9 mouse cellular contexts compared by ENCODE assay signal in the genomic region with DNA sequence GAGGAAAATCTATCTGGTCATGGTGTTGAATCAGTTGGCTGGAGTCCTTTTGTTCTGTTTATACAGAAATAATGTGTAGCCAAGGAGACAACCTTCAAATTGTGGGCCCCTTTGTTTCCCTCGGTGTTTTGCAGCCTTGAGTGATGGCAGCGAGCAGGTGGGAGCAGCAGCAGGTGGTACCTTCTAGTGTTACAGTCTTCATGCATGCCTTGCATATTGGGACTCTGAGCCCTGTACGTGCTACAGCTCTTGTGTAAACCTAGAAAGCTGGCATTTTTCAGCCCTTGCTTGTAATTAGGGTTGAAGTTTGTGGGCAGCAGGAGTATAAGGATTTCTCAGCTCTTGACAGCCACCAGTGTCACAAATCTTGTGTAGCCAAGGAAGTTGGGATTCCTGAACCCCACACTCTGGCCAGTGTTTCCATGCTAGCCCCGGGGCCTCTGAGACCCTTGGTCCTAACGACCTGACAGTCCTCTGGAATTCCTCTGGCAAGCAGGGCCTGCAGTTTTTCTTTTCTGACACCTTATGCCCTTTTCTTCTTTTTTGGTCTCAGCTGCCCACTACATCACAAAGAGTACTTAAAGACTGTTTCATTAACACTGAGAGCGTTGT. TPM values are rescaled to one million over a fixed set of nuclear protein-coding genes. Genes with fewer than 3 reads are reported as not detected.
A peak's percentile ranks its signal among the peaks of the same experiment; 100 is the strongest.
DNase-seq lines count a peak whose midpoint lies in the region; ATAC-seq and TF ChIP-seq lines count a peak whose summit lies in the region.
"Had no signal": no experiment of that assay in that cellular context is flagged by ENCODE, and none has a peak within 500 bp of the region (broad histone marks: within the 10 kb centered on the region; RNA-seq: fewer than 3 reads in every experiment).

No protein-coding gene starts in this region.

- H3K4me2 ChIP-seq in midbrain, postnatal 0 days (ENCODE audit: low read depth, low read length, poor library complexity, severe bottlenecking): no peak overlapping the region
- no peak overlapping the region for H3K4me2 ChIP-seq in intestine, embryonic 16.5 days (ENCODE audit: low read depth, low read length)
- no peak overlapping the region for H3K4me2 ChIP-seq in stomach, embryonic 15.5 days

- ATAC-seq in midbrain, postnatal 0 days (ENCODE audit: low FRiP score): no peak
- ATAC-seq in intestine, embryonic 16.5 days: peak; percentile 31; the same call in 1 of the 2 replicates
- ATAC-seq in stomach, embryonic 15.5 days (ENCODE audit: insufficient read depth, low FRiP score, low read depth): peak; percentile 45; the same call in 1 of the 2 replicates

- peak overlapping the region; percentile 80 for H3K27ac ChIP-seq in midbrain, embryonic 10.5 days (replicated peaks)
- H3K27ac ChIP-seq in midbrain, postnatal 0 days (ENCODE audit: low read depth, low read length): no peak overlapping the region
- H3K27ac ChIP-seq in intestine, embryonic 16.5 days (ENCODE audit: low read length): peak overlapping the region; percentile 71
- H3K27ac ChIP-seq in stomach, embryonic 15.5 days: peak overlapping the region; percentile 82

- peaks cover 5% of the 10 kb centered on the region; the same call in 1 of the 2 replicates for H3K9me3 ChIP-seq in midbrain, embryonic 10.5 days (replicated peaks)
- H3K9me3 ChIP-seq in midbrain, postnatal 0 days (ENCODE audit: low read length): no peaks in the 10 kb centered on the region
- no peaks in the 10 kb centered on the region for H3K9me3 ChIP-seq in intestine, embryonic 16.5 days (ENCODE audit: control insufficient read depth, low read length)
- no peaks in the 10 kb centered on the region for H3K9me3 ChIP-seq in stomach, embryonic 15.5 days

- no peak overlapping the region for H3K9ac ChIP-seq in midbrain, postnatal 0 days (replicated peaks; ENCODE audit: low read length, poor library complexity, severe bottlenecking)
- H3K9ac ChIP-seq in intestine, embryonic 16.5 days (ENCODE audit: low read depth, low read length): no peak overlapping the region
- no peak overlapping the region for H3K9ac ChIP-seq in stomach, embryonic 15.5 days

- 52% methylated on average over 6 of the region's 6 CpGs for WGBS in midbrain, embryonic 10.5 days
- WGBS in midbrain, postnatal 0 days: 28% methylated on average over 6 of the region's 6 CpGs
- WGBS in intestine, embryonic 16.5 days: 34% methylated on average over 6 of the region's 6 CpGs
- WGBS in stomach, embryonic 15.5 days: 33% methylated on average over 6 of the region's 6 CpGs

- H3K36me3 ChIP-seq in midbrain, embryonic 10.5 days: peaks cover 4% of the 10 kb centered on the region; the same call in 1 of the 2 replicates
- no peaks in the 10 kb centered on the region for H3K36me3 ChIP-seq in midbrain, postnatal 0 days (ENCODE audit: insufficient read depth, low read length)
- H3K36me3 ChIP-seq in intestine, embryonic 16.5 days (ENCODE audit: control insufficient read depth, insufficient read depth, low read length): 0 out of 2 replicates have a peak, but pooled peaks cover 4% of the 10 kb centered on the region
- no peaks in the 10 kb centered on the region for H3K36me3 ChIP-seq in stomach, embryonic 15.5 days

- peak; percentile 43 for DNase-seq in gastrocnemius, postnatal 14 days
- no peak for DNase-seq in gastrocnemius, postnatal 25 days
- DNase-seq in midbrain, embryonic 10.5 days (ENCODE audit: low spot score): no peak
- DNase-seq in midbrain, postnatal 0 days (ENCODE audit: low spot score): no peak
- DNase-seq in thymus, postnatal 14 days: no peak
- DNase-seq in thymus, postnatal 10 days (ENCODE audit: low spot score in 2 of 2): no peak
- DNase-seq: kidney, adult 2 months had no signal

- peaks cover 34% of the 10 kb centered on the region for H3K4me1 ChIP-seq in midbrain, embryonic 10.5 days
- 0 out of 2 replicates have a peak, but pooled peaks cover 4% of the 10 kb centered on the region for H3K4me1 ChIP-seq in midbrain, postnatal 0 days (ENCODE audit: insufficient read depth, low read length)
- peaks cover 27% of the 10 kb centered on the region for H3K4me1 ChIP-seq in intestine, embryonic 16.5 days (ENCODE audit: control insufficient read depth, insufficient read depth, low read length)
- H3K4me1 ChIP-seq in stomach, embryonic 15.5 days: peaks cover 12% of the 10 kb centered on the region

- no peak overlapping the region for H3K4me3 ChIP-seq in midbrain, embryonic 10.5 days
- no peak overlapping the region for H3K4me3 ChIP-seq in midbrain, postnatal 0 days (ENCODE audit: low read depth, low read length)
- H3K4me3 ChIP-seq in intestine, embryonic 16.5 days (ENCODE audit: low read length): no peak overlapping the region
- no peak overlapping the region for H3K4me3 ChIP-seq in stomach, embryonic 15.5 days (replicated peaks)

- TF ChIP-seq CTCF in midbrain, postnatal 0 days (IDR thresholded peaks at IDR 0.05): no peak

- intact Hi-C loops in gastrocnemius, postnatal 14 days (cut with DNase I; ENCODE audit: low total_unique reads): no loop called here

- no peaks in the 10 kb centered on the region for H3K27me3 ChIP-seq in midbrain, embryonic 10.5 days (ENCODE audit: low read depth, poor library complexity, severe bottlenecking)
- no peaks in the 10 kb centered on the region for H3K27me3 ChIP-seq in midbrain, postnatal 0 days (ENCODE audit: insufficient read depth, low read length)
- no peaks in the 10 kb centered on the region for H3K27me3 ChIP-seq in intestine, embryonic 16.5 days (replicated peaks; ENCODE audit: control insufficient read depth, insufficient read depth, low read length)
- no peaks in the 10 kb centered on the region for H3K27me3 ChIP-seq in stomach, embryonic 15.5 days (replicated peaks)

RNA-seq across cellular contexts. Expression of gene Ddc, which starts 42.8 kb away (rescaled TPM):
- total RNA-seq in gastrocnemius, postnatal 14 days (2021): 10 to 100 TPM; 20.5 to 28.2 TPM
- 1 to 10 TPM in 1 of 2 experiments, under 1 TPM in 1; 0.94 to 2.5 TPM for total RNA-seq in gastrocnemius, postnatal 25 days (2021)
- 13.6 and 15.8 TPM in 2 replicates for polyA plus RNA-seq in midbrain, embryonic 10.5 days (2016; fragmentation: Nextera tagmentation; extraction: Ambion mirVana)
- 27.4 and 35.0 TPM in 2 replicates for total RNA-seq in midbrain, postnatal 0 days (2014; rRNA removed)
- polyA plus RNA-seq in midbrain, postnatal 0 days (2015; fragmentation: Nextera tagmentation; extraction: Ambion mirVana): 23.0 and 23.4 TPM in 2 replicates
- polyA plus RNA-seq in intestine, embryonic 16.5 days (2015; fragmentation: Nextera tagmentation; extraction: Ambion mirVana): 44.0 and 44.7 TPM in 2 replicates
- polyA plus RNA-seq in stomach, embryonic 15.5 days (2015; fragmentation: Nextera tagmentation; extraction: Ambion mirVana): 48.5 and 57.0 TPM in 2 replicates

RNA-seq across cellular contexts. Expression of gene Fignl1, which starts 46.4 kb away (rescaled TPM):
- total RNA-seq in gastrocnemius, postnatal 14 days (2021): 1 to 10 TPM; 1.5 to 2.9 TPM
- under 1 TPM; 0.51 to 0.54 TPM for total RNA-seq in gastrocnemius, postnatal 25 days (2021)
- polyA plus RNA-seq in midbrain, embryonic 10.5 days (2016; fragmentation: Nextera tagmentation; extraction: Ambion mirVana): 103 and 112 TPM in 2 replicates
- 4.4 and 5.2 TPM in 2 replicates for total RNA-seq in midbrain, postnatal 0 days (2014; rRNA removed)
- 2.2 and 3.7 TPM in 2 replicates for polyA plus RNA-seq in midbrain, postnatal 0 days (2015; fragmentation: Nextera tagmentation; extraction: Ambion mirVana)
- 38.1 and 40.4 TPM in 2 replicates for polyA plus RNA-seq in intestine, embryonic 16.5 days (2015; fragmentation: Nextera tagmentation; extraction: Ambion mirVana)
- 54.1 and 54.4 TPM in 2 replicates for polyA plus RNA-seq in stomach, embryonic 15.5 days (2015; fragmentation: Nextera tagmentation; extraction: Ambion mirVana)
